Mouse (Mus musculus): ENCODE data around the gene G6pc. TPM values are rescaled to one million over a fixed set of nuclear protein-coding genes. Genes with fewer than 3 reads are reported as not detected.

G6pc gene
- polyA plus RNA-seq, 1 experiment from 2014 or later: not detected

- no peak overlapping the region for H3K9ac ChIP-seq
- H3K4me2 ChIP-seq: no peak overlapping the region
- peaks cover 12% of the 10 kb centered on the region for H3K4me1 ChIP-seq
- no peak overlapping the region for H3K27ac ChIP-seq
- WGBS: 55% methylated on average over 6 of the region's 6 CpGs
- no peaks in the 10 kb centered on the region for H3K27me3 ChIP-seq
- H3K36me3 ChIP-seq: peaks cover under 1% of the 10 kb centered on the region; the same call in 1 of the 2 replicates
- no peak overlapping the region for H3K4me3 ChIP-seq
- no peaks in the 10 kb centered on the region for H3K9me3 ChIP-seq
- ATAC-seq (ENCODE audit: insufficient number of reproducible peaks, low FRiP score, low TSS enrichment, low read depth): no peak
Measured at GRCm38 (mm10) chr11:101418991-101419390, 51.6 kb downstream of the G6pc start.

- no peaks in the 10 kb centered on the region for H3K9me3 ChIP-seq
- H3K27me3 ChIP-seq: no peaks in the 10 kb centered on the region
- H3K4me1 ChIP-seq: peaks cover 17% of the 10 kb centered on the region
- no peaks in the 10 kb centered on the region for H3K36me3 ChIP-seq
- no peak overlapping the region for H3K9ac ChIP-seq
- WGBS: 41% methylated on average over 3 of the region's 3 CpGs
- no peak overlapping the region for H3K4me2 ChIP-seq
- H3K4me3 ChIP-seq: no peak overlapping the region
- ATAC-seq (ENCODE audit: insufficient number of reproducible peaks, low FRiP score, low TSS enrichment, low read depth): no peak
- no peak overlapping the region for H3K27ac ChIP-seq
Measured at GRCm38 (mm10) chr11:101419610-101420009, 52.2 kb downstream of the G6pc start.

- Histone ChIP-seq H3K4me3 (no peak overlapping the region), H3K4me2 (no peak overlapping the region), H3K27ac (no peak overlapping the region), H3K36me3 (no peaks in the 10 kb centered on the region), H3K9me3 (no peaks in the 10 kb centered on the region), H3K27me3 (no peaks in the 10 kb centered on the region), H3K4me1 (peaks cover 17% of the 10 kb centered on the region), H3K9ac (no peak overlapping the region)
- WGBS: 88% methylated on average over 5 of the region's 5 CpGs
- ATAC-seq (ENCODE audit: insufficient number of reproducible peaks, low FRiP score, low TSS enrichment, low read depth): no peak
Measured at GRCm38 (mm10) chr11:101420148-101420547, 52.8 kb downstream of the G6pc start.

GRCm38 (mm10) chr11:101424105-101424851, 56.9 kb downstream of the G6pc start, which contains the start of gene Gm27029:
Gene Gm27029, minus strand, starts transcription at chr11:101424796.
- 2% methylated on average over 23 of the region's 23 CpGs for WGBS

GRCm38 (mm10) chr11:101424925-101425813, 57.8 kb downstream of the G6pc start, which contains the start of the genes Rundc1 and Ptges3l:
Gene Rundc1, plus strand, starts transcription at chr11:101425085.
Gene Ptges3l, minus strand, starts transcription at chr11:101425333.
- Histone ChIP-seq H3K36me3 (peaks cover 8% of the 10 kb centered on the region), H3K4me1 (peaks cover 28% of the 10 kb centered on the region), H3K27ac (peak within 1 kb of the TSS; percentile 86), H3K9me3 (no peaks in the 10 kb centered on the region), H3K4me2 (peak within 1 kb of the TSS; percentile 89), H3K4me3 (peak within 1 kb of the TSS; percentile 74), H3K9ac (peak within 1 kb of the TSS; percentile 68), H3K27me3 (no peaks in the 10 kb centered on the region)
- peak; percentile 92 for ATAC-seq (ENCODE audit: insufficient number of reproducible peaks, low FRiP score, low TSS enrichment, low read depth)
- under 1% methylated on average over 81 of the region's 81 CpGs for WGBS

More at GRCm38 (mm10) chr11:101424105-101424851, 56.9 kb downstream of the G6pc start, which contains the start of gene Gm27029:
- Histone ChIP-seq H3K4me3 (peak within 1 kb of the TSS; percentile 74), H3K9ac (peak within 1 kb of the TSS; percentile 68), H3K4me2 (peak within 1 kb of the TSS; percentile 89), H3K9me3 (no peaks in the 10 kb centered on the region), H3K27ac (peak within 1 kb of the TSS; percentile 86), H3K4me1 (peaks cover 28% of the 10 kb centered on the region), H3K36me3 (no peaks in the 10 kb centered on the region), H3K27me3 (no peaks in the 10 kb centered on the region)
- peak; percentile 70 for ATAC-seq (ENCODE audit: insufficient number of reproducible peaks, low FRiP score, low TSS enrichment, low read depth)

GRCm38 (mm10) chr11:101426165-101426564, 58.8 kb downstream of the G6pc start:
- Histone ChIP-seq H3K4me3 (peak overlapping the region; percentile 74), H3K9me3 (no peaks in the 10 kb centered on the region), H3K4me1 (peaks cover 28% of the 10 kb centered on the region), H3K27me3 (no peaks in the 10 kb centered on the region), H3K27ac (no peak overlapping the region), H3K36me3 (peaks cover 16% of the 10 kb centered on the region), H3K9ac (no peak overlapping the region), H3K4me2 (peak overlapping the region; percentile 89)
- ATAC-seq (ENCODE audit: insufficient number of reproducible peaks, low FRiP score, low TSS enrichment, low read depth): no peak
- 54% methylated on average over 8 of the region's 8 CpGs for WGBS

Small RNA genes within 50 kb of the gene (microRNA-seq; reads per million reads assigned to microRNA genes)
- gene Gm25593 (not detected), gene Mir6929 (not detected)

Other genes starting within 250 kb of the G6pc start
- 20.6 and 28.0 TPM in 2 replicates for gene Retreg3, start 247.7 kb upstream of the G6pc start, polyA plus RNA-seq (2015; fragmentation: Nextera tagmentation; extraction: Ambion mirVana)
- gene Tubg1, start 247.6 kb upstream of the G6pc start, polyA plus RNA-seq (2015; fragmentation: Nextera tagmentation; extraction: Ambion mirVana): 62.7 and 65.6 TPM in 2 replicates
- 5.7 and 6.8 TPM in 2 replicates for gene Tubg2, start 211.7 kb upstream of the G6pc start, polyA plus RNA-seq (2015; fragmentation: Nextera tagmentation; extraction: Ambion mirVana)
- 1.2 and 1.4 TPM in 2 replicates for gene Cntnap1, start 197.0 kb upstream of the G6pc start, polyA plus RNA-seq (2015; fragmentation: Nextera tagmentation; extraction: Ambion mirVana)
- 21.7 and 22.1 TPM in 2 replicates for gene Plekhh3, start 196.2 kb upstream of the G6pc start, polyA plus RNA-seq (2015; fragmentation: Nextera tagmentation; extraction: Ambion mirVana)
- gene Ccr10, start 192.1 kb upstream of the G6pc start, polyA plus RNA-seq (2015; fragmentation: Nextera tagmentation; extraction: Ambion mirVana): 0.14 and 0.36 TPM in 2 replicates
- gene Ezh1, start 141.1 kb upstream of the G6pc start, polyA plus RNA-seq (2015; fragmentation: Nextera tagmentation; extraction: Ambion mirVana): 15.6 and 17.6 TPM in 2 replicates
- 99.6 and 110 TPM in 2 replicates for gene Ramp2, start 121.5 kb upstream of the G6pc start, polyA plus RNA-seq (2015; fragmentation: Nextera tagmentation; extraction: Ambion mirVana)
- gene Vps25, start 113.9 kb upstream of the G6pc start, polyA plus RNA-seq (2015; fragmentation: Nextera tagmentation; extraction: Ambion mirVana): 112 and 120 TPM in 2 replicates
- gene Wnk4, start 107.0 kb upstream of the G6pc start, polyA plus RNA-seq (2015; fragmentation: Nextera tagmentation; extraction: Ambion mirVana): 7.9 and 9.9 TPM in 2 replicates
- gene Cntd1, start 88.5 kb upstream of the G6pc start, polyA plus RNA-seq (2015; fragmentation: Nextera tagmentation; extraction: Ambion mirVana): 0.70 and 1.3 TPM in 2 replicates
- gene Coa3, start 88.4 kb upstream of the G6pc start, polyA plus RNA-seq (2015; fragmentation: Nextera tagmentation; extraction: Ambion mirVana): 148 and 154 TPM in 2 replicates
- gene Becn1, start 65.3 kb upstream of the G6pc start, polyA plus RNA-seq (2015; fragmentation: Nextera tagmentation; extraction: Ambion mirVana): 128 and 137 TPM in 2 replicates
- 116 and 125 TPM in 2 replicates for gene Psme3, start 51.3 kb upstream of the G6pc start, polyA plus RNA-seq (2015; fragmentation: Nextera tagmentation; extraction: Ambion mirVana)
- 1.0 and 1.2 TPM in 2 replicates for gene Aoc2, start 42.5 kb upstream of the G6pc start, polyA plus RNA-seq (2015; fragmentation: Nextera tagmentation; extraction: Ambion mirVana)
- gene Aoc3, start 37.0 kb upstream of the G6pc start, polyA plus RNA-seq (2015; fragmentation: Nextera tagmentation; extraction: Ambion mirVana): 0.90 and 1.5 TPM in 2 replicates
- 52.6 and 57.2 TPM in 2 replicates for gene Aarsd1, start 50.1 kb downstream of the G6pc start, polyA plus RNA-seq (2015; fragmentation: Nextera tagmentation; extraction: Ambion mirVana)
- 11.8 and 18.3 TPM in 2 replicates for gene Gm27029, start 57.2 kb downstream of the G6pc start, polyA plus RNA-seq (2015; fragmentation: Nextera tagmentation; extraction: Ambion mirVana)
- gene Rundc1, start 57.5 kb downstream of the G6pc start, polyA plus RNA-seq (2015; fragmentation: Nextera tagmentation; extraction: Ambion mirVana): 19.3 and 19.5 TPM in 2 replicates
- 15.5 and 36.1 TPM in 2 replicates for gene Ptges3l, start 57.8 kb downstream of the G6pc start, polyA plus RNA-seq (2015; fragmentation: Nextera tagmentation; extraction: Ambion mirVana)
- 262 and 315 TPM in 2 replicates for gene Rpl27, start 74.7 kb downstream of the G6pc start, polyA plus RNA-seq (2015; fragmentation: Nextera tagmentation; extraction: Ambion mirVana)
- 23.2 and 25.1 TPM in 2 replicates for gene Ifi35, start 80.8 kb downstream of the G6pc start, polyA plus RNA-seq (2015; fragmentation: Nextera tagmentation; extraction: Ambion mirVana)
- gene Rnd2, start 97.4 kb downstream of the G6pc start, polyA plus RNA-seq (2015; fragmentation: Nextera tagmentation; extraction: Ambion mirVana): 10.3 and 11.9 TPM in 2 replicates
- 78.6 and 81.3 TPM in 2 replicates for gene Vat1, start 98.7 kb downstream of the G6pc start, polyA plus RNA-seq (2015; fragmentation: Nextera tagmentation; extraction: Ambion mirVana)
- 7.2 and 8.6 TPM in 2 replicates for gene Brca1, start 184.4 kb downstream of the G6pc start, polyA plus RNA-seq (2015; fragmentation: Nextera tagmentation; extraction: Ambion mirVana)
- gene Nbr1, start 184.6 kb downstream of the G6pc start, polyA plus RNA-seq (2015; fragmentation: Nextera tagmentation; extraction: Ambion mirVana): 72.6 and 74.1 TPM in 2 replicates
- gene Tmem106a, start 214.7 kb downstream of the G6pc start, polyA plus RNA-seq (2015; fragmentation: Nextera tagmentation; extraction: Ambion mirVana): 7.0 and 7.7 TPM in 2 replicates
- not detected in 2 replicates for gene Gm11634, start 231.7 kb downstream of the G6pc start, polyA plus RNA-seq (2015; fragmentation: Nextera tagmentation; extraction: Ambion mirVana)

All from limb, embryonic 15.5 days (tissue).